Mouse (Mus musculus) midbrain, embryonic 11.5 days (tissue): Measurements from ENCODE around the gene Myh4. TPM values are rescaled to one million over a fixed set of nuclear protein-coding genes. Genes with fewer than 3 reads are reported as not detected.

Experiments used
- ATAC-seq: fragments of 200-750 bp; cut with Nextera tagmentation; 2 replicates; pipeline ENCODE4 v1.8.0; 2017; ENCODE audit warnings: moderate TSS enrichment, moderate library complexity; ENCODE audit not compliant: low FRiP score
- DNase-seq: peaks from one replicate; pipeline ENCODE4 v3.0.0; 2015; ENCODE audit warnings: low spot score; ENCODE audit errors: missing footprints
- H3K27ac ChIP-seq: fragments of 300-500 bp; sonication (generic); 2 replicates; pipeline ENCODE4 v1.5.1; 2014; ENCODE audit warnings: low read depth, low read length
- H3K27me3 ChIP-seq: fragments of 300-500 bp; sonication (generic); 2 replicates; pipeline ENCODE4 v1.6.1; 2014; ENCODE audit warnings: mild to moderate bottlenecking, low read length, moderate library complexity, mixed read lengths; ENCODE audit not compliant: control insufficient read depth, insufficient read depth
- H3K36me3 ChIP-seq: fragments of 300-500 bp; sonication (generic); 2 replicates; pipeline ENCODE4 v1.6.1; 2014; ENCODE audit warnings: mild to moderate bottlenecking, low read length, moderate library complexity, mixed read lengths; ENCODE audit not compliant: control insufficient read depth, insufficient read depth
- H3K4me1 ChIP-seq: fragments of 300-500 bp; sonication (generic); 2 replicates; pipeline ENCODE4 v1.6.1; 2014; ENCODE audit warnings: low read length; ENCODE audit not compliant: control insufficient read depth, insufficient read depth
- H3K4me2 ChIP-seq: fragments of 300-500 bp; sonication (generic); 2 replicates; pipeline ENCODE4 v1.6.1; 2014; ENCODE audit warnings: mild to moderate bottlenecking, moderate library complexity
- H3K4me3 ChIP-seq: fragments of 300-500 bp; sonication (generic); 2 replicates; pipeline ENCODE4 v1.5.1; 2014; ENCODE audit warnings: low read depth, low read length
- H3K9ac ChIP-seq: fragments of 300-500 bp; sonication (generic); 2 replicates; pipeline ENCODE4 v1.6.1; 2014; ENCODE audit warnings: low read length
- H3K9me3 ChIP-seq: fragments of 300-500 bp; sonication (generic); 2 replicates; pipeline ENCODE4 v1.6.1; 2016; ENCODE audit warnings: low read length; ENCODE audit not compliant: control insufficient read depth
- WGBS: fragments of 180-500 bp; shearing (Covaris S2); extraction: QIAGEN DNeasy Blood & Tissue Kit; methylation state at CpG from one replicate; pipeline ENCODE4 v1.1.7; 2014; 5-methylcytosine and 5-hydroxymethylcytosine counted together
- polyA plus RNA-seq: library from polyadenylated mRNA; unstranded; fragments of >200 nt; fragmentation: Nextera tagmentation; extraction: Ambion mirVana; gene quantifications from 2 replicates; pipeline ENCODE4 v1.2.1, GENCODE M21; 2014

Gene Myh4
- polyA plus RNA-seq, 1 experiment from 2014 or later, result not detected

GRCm38 (mm10) chr11:67276601-67277174, 38.9 kb downstream of the Myh4 start, which contains the start of gene Myh8:
Gene Myh8, plus strand, starts transcription at chr11:67277124.
- no peak within 1 kb of the TSS for H3K4me2 ChIP-seq
- H3K9ac ChIP-seq, result no peak within 1 kb of the TSS
- no peaks in the 10 kb centered on the region for H3K4me1 ChIP-seq
- no peak within 1 kb of the TSS for H3K4me3 ChIP-seq
- H3K27me3 ChIP-seq, result no peaks in the 10 kb centered on the region
- H3K27ac ChIP-seq, result no peak within 1 kb of the TSS
- no peaks in the 10 kb centered on the region for H3K36me3 ChIP-seq
- H3K9me3 ChIP-seq, result no peaks in the 10 kb centered on the region
- WGBS, result 89% methylated on average over 10 of the region's 10 CpGs
- ATAC-seq (no peak), DNase-seq (no peak)

GRCm38 (mm10) chr11:67293440-67293839, 55.6 kb downstream of the Myh4 start:
- no peak overlapping the region for H3K4me2 ChIP-seq
- ATAC-seq (no peak), DNase-seq (no peak)
- no peaks in the 10 kb centered on the region for H3K27me3 ChIP-seq
- no peaks in the 10 kb centered on the region for H3K36me3 ChIP-seq
- no peak overlapping the region for H3K4me3 ChIP-seq
- WGBS, result 80% methylated on average over 1 of the region's 1 CpGs
- no peak overlapping the region for H3K27ac ChIP-seq
- no peak overlapping the region for H3K9ac ChIP-seq
- no peaks in the 10 kb centered on the region; the same call in 1 of the 2 replicates for H3K9me3 ChIP-seq
- no peaks in the 10 kb centered on the region for H3K4me1 ChIP-seq

Other genes with a start within 250 kb of the Myh4 start
- 0.92 and 1.4 TPM in 2 replicates for gene Tmem220, start 212.9 kb upstream of the Myh4 start, polyA plus RNA-seq
- gene Adprm, start 185.4 kb upstream of the Myh4 start, polyA plus RNA-seq, result 34.8 and 40.5 TPM in 2 replicates
- 18.7 and 19.0 TPM in 2 replicates for gene Sco1, start 185.4 kb upstream of the Myh4 start, polyA plus RNA-seq
- gene Myh3, start 159.7 kb upstream of the Myh4 start, polyA plus RNA-seq, result 0.51 and 0.54 TPM in 2 replicates
- not detected in 2 replicates for gene Myh2, start 67.0 kb upstream of the Myh4 start, polyA plus RNA-seq
- not detected in 2 replicates for gene Myh1, start 38.0 kb upstream of the Myh4 start, polyA plus RNA-seq
- gene Myh8, start 39.1 kb downstream of the Myh4 start, polyA plus RNA-seq, result not detected in 2 replicates
- 0.11 TPM in 1 of 2 replicates, not detected in the other for gene Myh13, start 83.6 kb downstream of the Myh4 start, polyA plus RNA-seq
- 2.3 and 2.8 TPM in 2 replicates for gene Gas7, start 217.4 kb downstream of the Myh4 start, polyA plus RNA-seq